Mouse (Mus musculus) limb, embryonic 11.5 days (tissue): Measurements from ENCODE around the gene Vamp9. TPM values are rescaled to one million over a fixed set of nuclear protein-coding genes. Genes with fewer than 3 reads are reported as not detected.
A peak's percentile ranks its signal among the peaks of the same experiment; 100 is the strongest.

ENCODE experiments used
- ATAC-seq: fragments of 200-750 bp; cut with Nextera tagmentation; 2 replicates; pipeline ENCODE4 v1.8.0; 2017; ENCODE audit warnings: low read depth; ENCODE audit not compliant: insufficient number of reproducible peaks, low FRiP score, low TSS enrichment
- DNase-seq: peaks from one replicate; pipeline ENCODE4 v3.0.0-alpha.2; 2015; ENCODE audit warnings: low spot score
- H3K27ac ChIP-seq: fragments of 300-500 bp; sonication (generic); replicated peaks from 2 replicates; pipeline ENCODE4 v1.5.1; 2014; ENCODE audit warnings: low read depth, mild to moderate bottlenecking, low read length
- H3K27me3 ChIP-seq: fragments of 300-500 bp; sonication (generic); 2 replicates; pipeline ENCODE4 v1.6.1; 2014; ENCODE audit warnings: mild to moderate bottlenecking, low read length, mixed read lengths; ENCODE audit not compliant: control insufficient read depth, insufficient read depth
- H3K36me3 ChIP-seq: fragments of 300-500 bp; sonication (generic); 2 replicates; pipeline ENCODE4 v1.6.1; 2014; ENCODE audit warnings: mild to moderate bottlenecking, low read length, moderate library complexity, mixed read lengths; ENCODE audit not compliant: control insufficient read depth, insufficient read depth
- H3K4me1 ChIP-seq: fragments of 300-500 bp; sonication (generic); 2 replicates; pipeline ENCODE4 v1.6.1; 2014; ENCODE audit warnings: low read length, mixed read lengths; ENCODE audit not compliant: control insufficient read depth, insufficient read depth
- H3K4me2 ChIP-seq: fragments of 300-500 bp; sonication (generic); 2 replicates; pipeline ENCODE4 v1.6.1; 2014; ENCODE audit warnings: low read depth, mild to moderate bottlenecking, moderate library complexity; ENCODE audit not compliant: severe bottlenecking
- H3K4me3 ChIP-seq: fragments of 300-500 bp; sonication (generic); 2 replicates; pipeline ENCODE4 v1.5.1; 2014; ENCODE audit warnings: low read depth, low read length
- H3K9ac ChIP-seq: fragments of 300-500 bp; sonication (generic); 2 replicates; pipeline ENCODE4 v1.6.1; 2014; ENCODE audit warnings: mild to moderate bottlenecking, low read length
- H3K9me3 ChIP-seq: fragments of 300-500 bp; sonication (generic); 2 replicates; pipeline ENCODE4 v1.6.1; 2016; ENCODE audit warnings: low read length; ENCODE audit not compliant: control insufficient read depth
- WGBS: fragments of 180-500 bp; shearing (Covaris S2); extraction: QIAGEN DNeasy Blood & Tissue Kit; methylation state at CpG from one replicate; pipeline ENCODE4 v1.1.7; 2014; 5-methylcytosine and 5-hydroxymethylcytosine counted together
- polyA plus RNA-seq: library from polyadenylated mRNA; unstranded; fragments of >200 nt; fragmentation: Nextera tagmentation; extraction: Ambion mirVana; gene quantifications from 2 replicates; pipeline ENCODE4 v1.2.1, GENCODE M21; 2014

Gene Vamp9
- polyA plus RNA-seq, 1 experiment from 2014 or later: 0.35 TPM

- Histone ChIP-seq H3K4me2 (peak within 1 kb of the TSS; percentile 61), H3K27me3 (no peaks in the 10 kb centered on the region), H3K9ac (peak within 1 kb of the TSS; percentile 98), H3K4me3 (peak within 1 kb of the TSS; percentile 98), H3K9me3 (no peaks in the 10 kb centered on the region), H3K4me1 (peaks cover 7% of the 10 kb centered on the region), H3K27ac (peak within 1 kb of the TSS; percentile 98), H3K36me3 (peaks cover under 1% of the 10 kb centered on the region; the same call in 1 of the 2 replicates)
- under 1% methylated on average over 82 of the region's 97 CpGs for WGBS
- DNase-seq (peak; percentile 98), ATAC-seq (peak; percentile 95)
These were observed 72.8 kb downstream of the Vamp9 start, which contains the start of the genes Hnrnpd and 4930524J08Rik for GRCm38 (mm10) chr5:99978699-99979442. TSS of gene Hnrnpd (minus strand) at chr5:99978938. TSS of gene 4930524J08Rik (plus strand) at chr5:99979061.

- ATAC-seq (no peak), DNase-seq (no peak)
- no peak overlapping the region for H3K4me2 ChIP-seq
- no peak overlapping the region for H3K4me3 ChIP-seq
- 90% methylated on average over 9 of the region's 9 CpGs for WGBS
- no peaks in the 10 kb centered on the region for H3K36me3 ChIP-seq
- H3K27ac ChIP-seq: no peak overlapping the region
- H3K9ac ChIP-seq: no peak overlapping the region
- H3K27me3 ChIP-seq: no peaks in the 10 kb centered on the region
- H3K9me3 ChIP-seq: no peaks in the 10 kb centered on the region
- no peaks in the 10 kb centered on the region for H3K4me1 ChIP-seq
These were observed 77.5 kb downstream of the Vamp9 start for GRCm38 (mm10) chr5:99983452-99984061.

DNA sequence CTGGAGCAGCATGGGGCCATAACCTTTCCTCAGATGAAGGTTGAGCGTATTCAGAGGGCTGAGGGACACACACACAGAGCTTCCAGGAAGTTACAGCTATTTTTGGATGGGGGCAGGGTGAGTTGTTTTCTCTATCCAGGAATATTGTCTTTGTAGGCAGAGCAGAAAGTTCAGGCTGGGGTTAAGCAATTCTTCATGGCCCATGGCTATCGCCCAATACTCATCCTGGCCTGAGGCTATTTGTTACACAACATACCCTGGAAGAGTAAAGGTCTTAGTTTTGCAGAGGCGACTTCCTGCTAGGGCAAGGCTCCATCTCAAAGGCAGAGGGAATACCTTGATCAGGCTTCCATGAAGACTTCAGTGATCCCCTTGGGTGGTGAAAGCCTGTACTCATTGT, 88.1 kb downstream of the Vamp9 start:
- 84% methylated on average over 3 of the region's 3 CpGs for WGBS
- Histone ChIP-seq H3K9me3 (no peaks in the 10 kb centered on the region), H3K27me3 (no peaks in the 10 kb centered on the region), H3K4me2 (no peak overlapping the region), H3K4me1 (no peaks in the 10 kb centered on the region), H3K9ac (no peak overlapping the region), H3K4me3 (no peak overlapping the region), H3K27ac (no peak overlapping the region), H3K36me3 (no peaks in the 10 kb centered on the region)
- ATAC-seq (no peak), DNase-seq (no peak)

GRCm38 (mm10) chr5:99994680-99995079, 88.6 kb downstream of the Vamp9 start:
- H3K9me3 ChIP-seq: no peaks in the 10 kb centered on the region
- no peaks in the 10 kb centered on the region for H3K27me3 ChIP-seq
- no peaks in the 10 kb centered on the region for H3K4me1 ChIP-seq
- no peaks in the 10 kb centered on the region for H3K36me3 ChIP-seq
- no peak overlapping the region for H3K27ac ChIP-seq
- DNase-seq (no peak), ATAC-seq (no peak)
- H3K4me2 ChIP-seq: no peak overlapping the region
- no peak overlapping the region for H3K9ac ChIP-seq
- H3K4me3 ChIP-seq: no peak overlapping the region
- 91% methylated on average over 3 of the region's 3 CpGs for WGBS

GRCm38 (mm10) chr5:100000048-100000447, 94.0 kb downstream of the Vamp9 start:
- Histone ChIP-seq H3K4me3 (no peak overlapping the region), H3K4me1 (no peaks in the 10 kb centered on the region), H3K9me3 (no peaks in the 10 kb centered on the region), H3K4me2 (no peak overlapping the region), H3K36me3 (no peaks in the 10 kb centered on the region), H3K27me3 (no peaks in the 10 kb centered on the region), H3K9ac (no peak overlapping the region), H3K27ac (no peak overlapping the region)
- DNase-seq (no peak), ATAC-seq (no peak)
- 79% methylated on average over 7 of the region's 7 CpGs for WGBS

DNA sequence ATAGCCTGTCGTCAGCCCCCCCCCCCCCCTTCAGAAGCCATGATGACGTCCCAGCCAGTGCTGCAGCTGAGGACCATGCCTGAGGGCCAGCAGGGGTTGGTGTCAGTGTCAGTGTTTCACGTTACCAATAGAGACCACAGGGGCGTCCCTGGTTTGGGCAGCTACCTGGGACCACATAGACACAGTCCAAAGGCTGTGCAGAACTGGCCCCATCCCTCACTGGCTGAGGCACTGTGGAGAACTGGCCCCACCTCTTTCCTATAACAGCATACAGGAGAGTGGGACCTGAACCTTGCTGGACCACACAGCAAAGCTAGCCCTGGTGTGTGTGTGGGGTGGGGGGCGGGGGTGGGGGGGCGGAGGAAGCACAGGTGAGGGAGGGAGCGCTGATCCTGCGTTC, 94.4 kb downstream of the Vamp9 start:
- no peak for ATAC-seq
- WGBS: 43% methylated on average over 8 of the region's 8 CpGs
- Histone ChIP-seq H3K36me3 (no peaks in the 10 kb centered on the region), H3K27ac (no peak overlapping the region), H3K9me3 (no peaks in the 10 kb centered on the region), H3K4me2 (no peak overlapping the region), H3K4me3 (no peak overlapping the region), H3K9ac (no peak overlapping the region), H3K4me1 (no peaks in the 10 kb centered on the region), H3K27me3 (no peaks in the 10 kb centered on the region)
- no peak for DNase-seq

Other genes starting within 250 kb of the Vamp9 start
- 58.9 and 59.9 TPM in 2 replicates for gene Rasgef1b, start 177.2 kb upstream of the Vamp9 start, polyA plus RNA-seq
- 294 and 310 TPM in 2 replicates for gene Hnrnpd, start 72.7 kb downstream of the Vamp9 start, polyA plus RNA-seq
- 2.3 and 3.4 TPM in 2 replicates for gene 4930524J08Rik, start 72.8 kb downstream of the Vamp9 start, polyA plus RNA-seq
- 254 and 268 TPM in 2 replicates for gene Hnrnpdl, start 133.4 kb downstream of the Vamp9 start, polyA plus RNA-seq
- 57.4 and 58.7 TPM in 2 replicates for gene Enoph1, start 133.7 kb downstream of the Vamp9 start, polyA plus RNA-seq